Mouse (Mus musculus): Measurements from ENCODE around the gene Ric1.

Gene Ric1

DNA sequence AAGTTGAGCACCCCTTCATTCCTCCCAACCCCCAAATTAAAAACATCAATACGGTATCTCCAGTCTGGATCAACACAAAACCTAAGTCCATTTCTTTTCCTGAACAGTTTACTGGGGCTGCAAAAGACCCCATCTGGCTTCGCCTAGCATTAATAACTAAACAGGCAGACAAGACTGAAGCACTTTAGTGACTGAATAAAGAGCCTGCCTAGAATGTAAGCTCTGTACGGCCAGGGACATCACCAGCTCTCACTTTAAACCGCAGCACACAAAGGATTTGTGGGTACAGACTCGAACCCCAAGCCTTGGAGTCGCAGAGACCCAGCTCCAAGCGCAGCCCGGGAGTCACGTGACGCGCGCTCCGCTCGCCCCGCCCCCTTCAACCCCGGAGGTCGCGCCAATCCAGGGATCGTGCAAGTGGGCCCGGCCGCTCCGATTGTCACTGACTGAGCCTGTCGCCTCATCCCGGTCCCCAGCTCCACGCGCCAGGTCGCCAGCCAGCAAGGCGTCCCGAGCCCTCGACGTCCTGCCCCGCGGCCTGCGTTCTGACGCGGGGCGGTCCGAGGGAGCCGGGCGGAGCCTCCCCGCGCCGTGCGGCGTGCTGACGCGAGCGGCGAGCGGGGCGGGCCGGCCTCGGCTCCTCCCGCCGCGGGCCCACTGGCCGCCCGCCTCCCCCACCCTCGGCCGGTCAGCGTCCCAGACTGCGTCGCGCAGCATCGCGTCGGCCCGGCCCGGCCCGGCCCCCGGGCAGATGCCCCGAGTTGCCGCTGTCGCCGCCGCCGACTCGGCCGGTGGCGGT, at the start of gene Ric1:
Ric1 (plus strand) TSS at position 646 of the 799 bp plus-strand sequence.
- peak; percentile 99 for DNase-seq

DNA sequence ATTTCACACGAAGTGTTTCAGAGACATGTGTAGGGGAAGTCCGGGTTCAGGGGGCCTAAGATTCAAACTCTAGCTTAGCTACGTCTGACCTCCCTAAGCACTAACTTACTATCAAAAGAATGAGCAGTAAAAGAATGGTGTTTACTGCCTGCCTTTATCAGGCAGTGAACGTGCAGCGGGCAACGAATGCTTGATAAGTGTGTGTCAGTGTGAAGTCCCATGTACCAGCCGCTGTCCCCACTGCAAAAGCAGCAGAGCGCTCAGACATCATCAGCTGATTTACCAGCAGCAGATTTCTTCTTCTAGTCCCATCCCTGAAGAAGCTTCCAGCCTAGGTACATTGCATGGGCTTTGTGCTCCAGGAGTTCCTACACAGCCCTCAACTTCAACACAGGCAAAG, 49.7 kb upstream of the Ric1 start:
- DNase-seq, result no peak

DNA sequence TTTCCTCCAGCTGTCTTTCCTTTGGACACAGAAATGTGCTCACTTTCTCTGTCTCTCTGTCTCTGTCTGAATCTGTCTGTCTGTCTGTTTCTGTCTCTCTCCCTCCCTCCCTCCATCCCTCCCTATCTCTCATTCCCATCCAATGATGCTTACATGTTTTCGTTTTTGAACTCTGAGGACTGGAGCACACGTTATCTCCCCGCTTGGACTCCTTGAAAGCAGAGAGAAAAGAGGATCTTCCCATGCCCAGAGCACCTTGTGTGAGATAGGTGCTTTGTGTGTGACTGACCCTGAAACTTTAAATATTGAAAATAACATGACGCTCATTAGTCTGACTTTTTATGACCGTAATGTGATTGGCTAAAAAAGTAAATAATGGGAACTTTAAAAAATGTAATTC, 49.1 kb upstream of the Ric1 start:
- no peak for DNase-seq

DNA sequence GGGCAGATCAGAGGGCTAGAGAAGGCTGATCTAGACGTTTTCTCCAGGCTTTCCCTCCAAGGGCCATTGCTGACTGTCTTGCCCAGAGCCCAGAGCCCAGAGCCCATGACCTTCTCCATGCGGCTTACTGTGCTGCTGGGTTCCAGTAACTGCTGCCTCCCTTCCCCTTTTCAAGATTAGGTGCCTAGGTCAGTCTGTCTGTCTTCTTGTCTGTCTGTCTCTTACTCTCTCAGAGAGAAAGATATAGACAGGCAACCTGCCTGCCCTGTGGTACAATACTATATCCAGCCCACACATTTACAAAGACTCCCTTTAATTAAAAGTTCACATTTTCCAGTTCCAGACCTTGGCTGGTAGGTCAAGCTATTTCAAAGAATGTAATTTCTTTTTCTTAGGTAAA, 47.3 kb upstream of the Ric1 start:
- DNase-seq, result no peak

DNA sequence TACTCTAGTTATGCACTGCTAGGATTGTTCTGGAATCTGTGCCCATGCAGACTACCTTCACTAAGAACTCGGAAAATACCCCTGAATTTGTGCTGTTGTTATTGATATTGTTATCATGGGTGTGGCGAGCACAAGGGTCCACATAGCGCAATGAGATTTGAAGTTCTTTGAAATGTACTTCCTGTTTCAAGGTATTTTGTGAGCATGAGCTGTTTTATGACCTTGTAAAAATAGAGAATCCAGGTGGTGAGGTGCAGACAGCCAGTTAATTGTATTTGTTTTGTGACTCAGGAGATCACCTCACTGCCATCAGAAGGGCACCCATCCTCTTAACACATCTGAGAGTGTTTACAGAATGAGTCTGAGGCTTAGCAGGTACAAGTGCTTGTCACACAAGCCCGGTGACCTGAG, 46.9 kb upstream of the Ric1 start:
- no peak for DNase-seq

DNA sequence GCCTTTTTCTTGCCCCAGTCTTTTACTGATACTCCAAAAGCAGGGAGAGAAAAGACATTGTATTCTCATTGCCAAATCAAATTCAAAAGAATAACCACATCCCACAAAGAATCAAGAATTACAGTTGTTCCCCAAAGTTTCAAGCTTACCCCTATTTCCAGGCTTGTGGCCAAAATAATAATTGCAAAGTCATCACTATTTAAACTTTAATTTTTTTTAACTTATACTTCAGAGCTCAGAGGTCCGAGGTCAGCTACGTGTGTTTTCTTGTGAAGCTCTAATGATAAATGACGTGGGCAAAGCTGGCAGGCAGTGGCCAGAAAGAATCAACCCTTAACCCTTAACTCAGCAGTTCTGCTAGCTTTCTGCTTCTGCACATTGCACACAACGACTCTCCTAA, 43.5 kb upstream of the Ric1 start:
- DNase-seq, result no peak

DNA sequence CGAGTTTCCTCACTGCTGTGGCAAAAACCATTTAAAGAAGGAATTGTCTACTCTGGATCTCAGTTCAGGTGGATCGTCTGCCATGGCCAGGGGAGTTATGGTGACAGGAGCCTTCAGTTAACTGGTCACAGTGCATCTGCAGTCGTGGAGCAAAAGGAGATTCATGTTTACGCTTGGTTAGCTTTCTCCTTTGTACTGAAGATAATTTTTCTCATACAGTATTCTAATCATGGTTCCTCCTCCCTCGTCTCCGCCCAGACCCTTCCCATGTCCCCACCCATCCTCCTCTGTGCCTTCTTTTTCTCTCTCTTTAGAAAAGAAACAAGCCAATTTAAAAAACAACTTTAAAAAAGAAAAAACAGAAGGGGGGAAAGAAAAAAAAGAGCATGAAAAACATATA, 40.5 kb upstream of the Ric1 start:
- no peak for DNase-seq

DNA sequence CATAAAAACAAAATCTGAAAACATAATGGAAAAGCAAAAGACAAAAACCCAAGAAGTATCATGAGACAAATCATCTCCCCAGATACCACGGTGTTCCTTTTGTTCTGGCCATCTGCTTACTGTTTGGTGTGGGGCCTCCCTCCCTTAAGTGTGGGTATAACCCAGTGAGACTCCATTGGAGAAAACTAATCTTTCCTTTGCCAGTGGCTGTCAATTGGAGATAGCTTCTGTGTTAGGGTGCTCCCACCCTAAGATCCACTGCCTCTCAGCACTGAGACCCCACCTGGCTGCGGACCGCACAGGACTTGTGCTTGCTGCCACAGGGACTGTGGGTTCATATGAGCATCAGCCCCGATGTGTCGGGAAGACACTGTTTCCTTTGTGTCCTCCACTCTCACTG, 39.9 kb upstream of the Ric1 start:
- DNase-seq, result no peak

DNA sequence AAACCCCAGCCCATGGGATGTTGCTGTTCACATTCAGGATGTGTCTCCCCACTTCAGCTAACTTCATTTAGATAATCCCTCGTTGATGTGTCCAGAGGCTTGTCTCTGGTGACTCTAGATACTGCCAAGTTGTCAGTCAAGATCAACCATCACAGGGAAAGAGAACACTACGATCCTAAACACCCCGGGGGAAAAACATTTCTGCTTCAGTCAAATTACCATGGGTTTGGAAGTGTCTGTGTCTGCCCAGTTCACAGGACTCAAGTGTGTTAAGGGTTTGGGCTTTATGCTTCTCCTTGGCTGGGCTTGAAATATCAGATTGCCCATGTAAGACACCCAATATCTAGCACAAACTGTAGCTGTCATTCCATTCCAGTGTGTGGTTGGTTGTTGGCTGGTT, 39.4 kb upstream of the Ric1 start:
- no peak for DNase-seq

DNA sequence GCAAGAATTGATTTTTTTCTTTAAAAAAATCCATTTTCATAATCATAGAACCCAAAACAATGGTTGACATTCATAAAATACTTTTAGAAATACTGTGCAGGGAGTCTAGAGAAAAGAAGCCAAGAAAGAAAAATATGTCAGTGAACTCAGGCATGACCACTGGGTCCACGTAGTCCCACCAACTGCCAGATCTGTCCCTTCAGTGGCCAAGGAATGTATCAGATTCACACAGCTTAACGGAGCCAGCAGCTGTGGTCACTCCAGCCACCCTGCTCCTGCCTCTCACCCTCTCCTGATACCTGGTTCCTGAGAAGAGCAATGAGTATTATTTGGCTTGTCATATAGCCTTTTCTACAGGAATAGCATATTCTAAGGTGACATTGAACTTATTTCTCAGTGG, 38.7 kb upstream of the Ric1 start:
- DNase-seq, result no peak

DNA sequence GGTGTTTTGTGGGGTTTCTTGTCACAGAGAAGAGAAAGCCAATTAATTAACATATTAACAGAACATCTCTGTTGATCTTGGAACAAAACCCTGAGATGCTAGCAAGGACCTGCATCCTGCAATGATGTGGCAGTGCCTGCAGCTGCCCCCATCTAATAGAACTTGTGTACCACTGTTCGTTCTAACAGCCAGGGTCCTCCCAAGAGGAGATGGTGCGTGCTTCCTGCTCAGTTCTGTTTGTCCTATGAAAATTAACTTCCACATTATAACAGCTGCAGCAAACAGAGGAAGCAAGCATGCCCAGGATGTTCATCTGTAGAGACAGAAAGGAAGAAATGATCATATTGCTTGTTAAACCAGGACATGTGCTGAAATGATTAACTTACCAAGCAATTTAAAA, 37.5 kb upstream of the Ric1 start:
- peak; percentile 96 for DNase-seq

DNA sequence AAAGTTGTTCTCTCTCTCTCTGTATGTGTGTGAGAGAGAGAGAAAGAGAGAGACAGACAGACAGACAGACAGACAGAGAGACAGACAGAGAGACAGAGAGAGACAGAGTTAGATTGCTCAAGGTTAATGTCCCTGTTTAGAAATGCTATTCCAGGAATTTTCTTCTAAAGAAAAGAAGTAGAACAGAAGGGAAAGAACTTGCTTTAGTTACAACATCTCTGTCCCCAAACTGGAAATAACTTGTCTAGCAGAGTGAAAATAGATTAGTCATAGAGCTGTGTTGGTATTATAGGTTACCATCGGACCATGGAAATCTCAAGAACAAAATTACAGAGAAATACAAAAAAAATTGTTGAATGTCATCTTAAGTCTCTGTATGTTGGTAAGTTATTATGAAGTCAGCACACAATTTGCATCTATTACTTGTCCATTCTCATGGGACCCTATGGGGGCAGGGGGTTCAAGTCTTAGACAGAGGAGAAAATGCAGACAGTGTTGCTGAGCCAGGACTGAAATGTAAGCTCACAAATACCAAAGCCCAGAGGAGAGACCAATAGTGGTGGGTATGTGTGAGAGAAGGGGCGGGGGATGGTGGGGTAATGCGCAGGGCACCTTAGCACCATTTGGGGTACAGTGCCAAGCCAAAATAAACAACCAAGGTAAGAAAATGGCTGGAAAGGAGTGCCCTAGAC, 36.7 kb upstream of the Ric1 start:
- DNase-seq, result no peak

DNA sequence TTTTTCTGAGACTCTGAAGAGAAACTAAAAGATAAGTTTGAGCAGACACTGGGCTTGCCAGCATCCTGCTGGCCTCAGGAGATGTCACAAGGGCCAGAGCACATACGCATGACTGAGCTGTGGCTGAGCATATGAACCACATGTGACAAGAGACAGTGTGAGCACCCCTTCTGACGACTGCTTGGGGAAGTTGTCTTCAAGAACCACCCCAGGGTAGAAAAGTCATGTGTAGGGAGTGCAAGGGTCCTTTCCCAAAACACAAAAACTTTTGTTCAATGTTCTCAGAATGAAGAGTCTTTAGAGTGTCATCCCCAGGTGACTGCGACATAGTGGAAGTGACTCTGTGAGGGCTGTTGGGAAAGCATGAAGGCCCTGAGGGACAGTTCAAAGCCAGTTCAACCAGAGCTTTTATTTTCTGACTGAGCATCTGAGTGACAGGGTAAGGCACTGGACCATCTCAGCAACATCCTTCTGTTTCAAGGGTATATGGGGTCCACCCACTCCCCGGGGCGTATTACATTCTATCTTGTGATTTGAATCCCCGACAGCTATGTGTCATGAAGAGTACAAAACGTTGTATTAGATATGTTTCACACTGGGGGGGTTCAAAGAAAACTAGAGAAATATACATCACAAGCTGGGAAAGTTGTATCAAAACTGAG, 35.4 kb upstream of the Ric1 start:
- DNase-seq, result peak; percentile 93

DNA sequence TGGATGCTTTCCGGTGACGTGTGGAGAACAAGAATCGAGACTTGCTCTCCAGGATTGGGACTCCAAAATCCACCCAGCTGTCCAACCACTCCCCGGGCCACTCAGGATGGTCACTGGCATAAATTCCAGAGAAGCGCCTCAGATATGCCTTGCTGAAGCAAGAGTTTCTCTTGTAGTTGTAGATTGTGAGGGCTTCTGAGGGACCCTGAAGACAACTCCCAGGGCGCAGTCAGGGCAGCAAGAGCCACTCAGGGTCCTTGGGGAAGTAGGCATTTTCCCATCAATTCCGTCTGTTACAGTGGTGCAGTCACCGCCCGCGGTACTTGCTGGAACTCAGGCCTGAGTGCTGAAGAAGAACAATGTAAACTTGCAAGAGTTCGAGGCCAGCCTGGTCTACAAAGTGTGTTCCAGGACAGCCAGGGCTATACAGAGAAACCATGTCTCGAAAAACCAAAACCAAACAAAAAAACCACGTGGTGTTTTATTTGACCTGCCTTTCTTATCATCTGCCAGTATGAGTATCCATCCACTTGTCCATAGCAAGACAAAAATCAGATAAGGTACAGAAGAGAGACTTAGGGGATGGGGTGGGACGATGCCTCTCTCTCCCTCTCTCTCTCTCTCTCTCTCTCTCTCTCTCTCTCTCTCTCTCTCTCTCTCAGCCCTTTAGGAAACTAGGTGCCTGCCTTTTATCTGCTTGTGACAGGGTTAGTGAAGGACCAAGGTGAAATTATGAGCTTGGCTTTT, 34.6 kb upstream of the Ric1 start:
- DNase-seq, result peak; percentile 83

DNA sequence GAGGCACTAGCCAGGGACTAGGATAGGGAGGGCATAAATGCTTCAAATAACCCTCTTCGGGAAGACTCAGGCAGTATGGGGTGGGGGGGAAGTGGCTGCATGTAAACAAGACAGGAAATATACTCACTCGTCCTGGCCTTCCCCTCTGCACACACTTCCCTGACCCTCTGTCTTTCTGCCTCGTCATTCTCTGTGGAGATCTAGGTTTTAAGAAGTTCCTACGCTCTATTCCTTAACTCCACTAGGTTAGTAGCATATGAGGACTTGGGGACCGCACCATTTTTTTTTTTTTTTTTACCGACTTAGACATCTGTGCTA, 34.0 kb upstream of the Ric1 start:
- DNase-seq, result no peak

DNA sequence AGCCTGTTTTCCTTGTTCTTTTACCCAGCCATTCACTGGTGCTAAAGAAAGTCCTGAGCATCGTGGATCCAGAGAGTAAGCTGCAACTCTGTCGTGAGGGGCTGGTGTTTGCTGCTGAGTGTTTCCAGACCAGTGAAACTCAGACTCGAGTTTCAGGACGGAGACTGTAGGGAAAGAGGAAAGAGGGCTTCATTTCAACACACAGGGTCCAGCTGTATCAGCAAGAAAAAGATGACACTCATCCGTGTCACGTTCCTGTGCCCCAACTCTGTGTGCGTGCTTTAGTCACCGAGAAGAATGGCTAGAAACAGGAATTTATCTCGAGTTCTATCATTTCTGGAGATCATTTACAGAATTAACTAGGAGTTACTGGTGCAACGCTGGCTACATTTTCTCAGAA, 33.7 kb upstream of the Ric1 start:
- DNase-seq, result no peak

DNA sequence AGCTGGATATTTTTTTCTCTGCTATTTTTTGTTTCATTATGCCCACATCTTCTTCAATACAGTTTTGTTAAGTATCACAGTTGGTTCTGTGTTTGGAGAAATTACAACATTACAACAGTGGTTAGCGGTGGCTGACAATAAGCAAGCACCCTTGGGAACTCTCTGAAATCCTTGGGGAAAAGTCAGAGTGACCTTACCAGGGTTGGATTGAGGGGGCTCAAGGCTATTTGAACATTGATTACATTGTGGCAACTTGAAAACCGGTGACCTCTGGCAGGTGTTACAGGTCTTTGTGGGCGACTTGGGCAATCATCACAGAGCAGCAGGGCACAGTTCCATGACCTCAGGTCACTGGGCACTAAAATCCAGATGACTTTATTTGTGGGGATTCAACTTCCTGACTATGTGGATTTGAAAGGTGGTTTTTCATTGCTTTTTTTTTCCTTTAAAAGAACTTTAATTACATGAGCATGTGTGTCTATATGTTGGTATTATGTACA, 32.2 kb upstream of the Ric1 start:
- DNase-seq, result no peak

DNA sequence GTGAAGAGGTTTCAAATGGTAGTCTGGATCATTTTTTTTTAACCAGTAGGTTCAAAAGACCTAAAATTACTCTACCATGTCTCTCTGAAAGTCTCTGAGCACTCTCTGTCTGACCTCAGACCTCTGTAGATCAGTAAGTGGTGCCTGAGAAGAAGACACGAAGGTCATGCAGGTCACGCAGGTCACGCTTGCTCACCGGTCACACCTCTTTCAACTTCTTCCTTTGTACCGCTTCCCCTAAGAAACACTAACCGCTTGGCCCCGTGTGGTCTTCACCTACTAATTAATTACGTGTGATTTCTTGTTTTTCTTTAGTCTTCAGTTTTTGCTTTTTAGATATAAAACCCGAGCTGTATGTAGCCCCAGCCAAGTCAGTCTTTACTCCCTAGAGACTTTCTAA, 30.6 kb upstream of the Ric1 start:
- DNase-seq, result no peak

DNA sequence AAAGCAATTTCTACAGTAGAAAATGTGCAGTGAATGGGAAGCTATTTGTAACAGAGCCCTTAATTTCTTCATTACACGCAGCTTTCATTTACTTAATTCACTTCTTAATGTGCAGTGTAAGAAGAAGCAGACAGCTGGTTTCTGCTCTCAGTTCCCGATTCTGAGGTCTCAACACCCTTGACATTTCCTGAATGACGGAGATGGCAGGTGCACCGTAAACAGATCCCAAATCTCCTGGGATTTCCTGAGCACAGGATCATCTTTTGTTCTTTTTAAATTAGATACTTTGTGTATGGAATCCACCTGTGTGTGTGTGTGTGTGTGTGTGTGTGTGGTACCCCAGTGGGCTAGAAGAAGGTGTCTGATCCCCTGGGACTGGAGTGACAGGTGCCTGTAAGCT, 27.6 kb upstream of the Ric1 start:
- DNase-seq, result no peak

DNA sequence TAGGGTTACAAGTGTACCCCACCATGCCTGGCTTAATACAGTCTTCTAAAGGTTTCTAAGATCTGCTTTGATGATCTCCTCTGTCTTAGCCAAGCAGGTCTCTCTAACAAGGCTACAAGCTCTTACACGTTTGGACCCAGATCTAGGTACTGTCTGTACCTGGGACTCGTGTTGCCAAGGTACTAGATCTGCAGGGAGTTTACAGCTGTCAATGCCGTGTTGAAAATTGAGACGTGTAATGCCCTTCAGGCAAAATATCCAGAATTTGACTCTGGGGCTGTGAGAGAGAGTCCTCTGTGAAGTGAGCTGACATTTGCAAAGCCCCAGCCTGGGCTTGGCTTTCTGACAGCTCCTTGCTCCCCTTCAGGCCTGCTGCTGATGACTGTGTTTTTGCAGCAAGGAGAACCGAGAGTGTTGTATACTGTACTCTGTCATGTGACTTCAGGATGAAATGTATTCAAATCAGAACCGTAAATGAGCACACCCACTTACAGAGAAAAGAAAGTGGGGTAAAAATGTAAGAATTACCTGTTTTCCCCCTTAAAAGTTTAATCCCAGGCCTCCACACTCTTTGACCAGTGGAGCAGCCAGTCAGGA, 26.0 kb upstream of the Ric1 start:
- no peak for DNase-seq

DNA sequence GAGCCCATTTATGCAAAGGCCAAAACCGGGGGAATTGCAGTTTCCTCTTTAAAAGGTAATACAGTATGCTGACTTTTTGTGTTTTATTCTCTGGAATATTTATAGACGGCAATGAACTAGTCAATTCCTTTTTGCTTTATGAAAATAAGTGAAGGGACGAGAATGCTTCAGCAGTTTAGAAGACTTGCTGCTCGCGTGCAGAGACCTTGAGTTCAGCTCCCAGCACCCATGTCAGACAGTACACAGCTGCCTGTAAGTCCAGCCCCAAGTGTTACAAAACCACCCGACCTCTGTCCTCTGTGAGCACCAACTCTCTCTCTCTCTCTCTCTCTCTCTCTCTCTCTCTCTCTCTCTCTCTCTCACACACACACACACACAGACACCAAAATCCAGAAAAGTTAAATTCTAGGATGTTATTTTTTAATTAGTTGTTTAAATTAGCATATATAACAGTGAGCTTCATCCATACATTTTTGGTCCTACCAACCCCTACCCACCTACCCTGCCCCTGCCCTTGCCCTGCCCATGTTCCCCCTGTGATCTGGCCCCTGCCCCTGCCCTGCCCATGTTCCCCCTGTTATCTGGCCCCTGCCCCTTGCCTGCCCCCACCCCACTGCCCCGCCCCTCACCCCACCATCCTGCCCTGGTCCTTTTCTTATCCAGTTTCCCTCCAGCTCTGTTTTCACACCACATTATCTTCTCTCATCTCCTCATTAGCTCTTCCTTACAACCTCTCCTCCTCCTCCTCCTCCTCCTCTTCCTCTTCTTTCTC, 25.1 kb upstream of the Ric1 start:
- no peak for DNase-seq

DNA sequence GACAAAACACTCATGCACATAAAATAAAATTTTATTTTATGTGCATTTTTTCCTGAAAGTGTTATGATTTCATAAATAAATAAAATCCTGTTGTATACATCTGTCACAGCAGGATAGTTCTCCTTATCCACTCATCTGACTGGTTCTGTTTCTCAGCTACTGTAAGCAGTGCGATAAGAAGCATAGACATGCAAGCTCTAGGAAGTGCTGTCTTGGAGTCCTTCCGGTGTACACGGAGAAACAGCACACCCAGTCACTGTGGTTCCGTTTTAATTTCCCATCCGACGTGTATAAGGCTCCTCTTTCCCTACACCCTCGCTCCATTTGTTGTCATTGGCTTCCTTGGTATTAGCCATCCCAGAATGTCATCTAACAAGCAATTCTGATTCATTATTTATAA, 24.2 kb upstream of the Ric1 start:
- no peak for DNase-seq

All from heart, adult 11 months (tissue).